Mouse (Mus musculus) heart, embryonic 12.5 days (tissue): Measurements from ENCODE around the gene Strip1. TPM values are rescaled to one million over a fixed set of nuclear protein-coding genes. Genes with fewer than 3 reads are reported as not detected.
A peak's percentile ranks its signal among the peaks of the same experiment; 100 is the strongest.

Experiments
- ATAC-seq: fragments of 200-750 bp; cut with Nextera tagmentation; 2 replicates; pipeline ENCODE4 v1.8.0; 2017; ENCODE audit warnings: moderate TSS enrichment, moderate library complexity; ENCODE audit not compliant: insufficient number of reproducible peaks, low FRiP score
- H3K27ac ChIP-seq: fragments of 300-500 bp; sonication (generic); 2 replicates; pipeline ENCODE4 v1.5.1; 2016; ENCODE audit warnings: mild to moderate bottlenecking, moderate library complexity; ENCODE audit not compliant: poor library complexity, severe bottlenecking
- H3K27me3 ChIP-seq: fragments of 300-500 bp; sonication (generic); replicated peaks from 2 replicates; pipeline ENCODE4 v1.6.1; 2016; ENCODE audit warnings: mild to moderate bottlenecking, moderate library complexity
- H3K36me3 ChIP-seq: fragments of 300-500 bp; sonication (generic); 2 replicates; pipeline ENCODE4 v1.6.1; 2016; ENCODE audit warnings: mild to moderate bottlenecking, moderate library complexity
- H3K4me1 ChIP-seq: fragments of 300-500 bp; sonication (generic); replicated peaks from 2 replicates; pipeline ENCODE4 v1.6.1; 2016; ENCODE audit warnings: mild to moderate bottlenecking
- H3K4me2 ChIP-seq: fragments of 300-500 bp; sonication (generic); 2 replicates; pipeline ENCODE4 v1.6.1; 2016; ENCODE audit warnings: mild to moderate bottlenecking, moderate library complexity
- H3K4me3 ChIP-seq: fragments of 300-500 bp; sonication (generic); 2 replicates; pipeline ENCODE4 v1.5.1; 2016; ENCODE audit warnings: mild to moderate bottlenecking
- H3K9ac ChIP-seq: fragments of 300-500 bp; sonication (generic); 2 replicates; pipeline ENCODE4 v1.6.1; 2016; ENCODE audit warnings: mild to moderate bottlenecking, moderate library complexity
- H3K9me3 ChIP-seq: fragments of 300-500 bp; sonication (generic); replicated peaks from 2 replicates; pipeline ENCODE4 v1.6.1; 2016; ENCODE audit warnings: mild to moderate bottlenecking, moderate library complexity
- WGBS: fragments of 180-500 bp; shearing (Covaris S2); methylation state at CpG from one replicate; pipeline ENCODE4 v1.1.7; 2016; 5-methylcytosine and 5-hydroxymethylcytosine counted together
- polyA plus RNA-seq: library from polyadenylated mRNA; unstranded; fragments of >200 nt; fragmentation: Nextera tagmentation; extraction: Ambion mirVana; gene quantifications from 2 replicates; pipeline ENCODE4 v1.2.1, GENCODE M21; 2016

Gene Strip1
- polyA plus RNA-seq, 1 experiment from 2014 or later = 43.6 TPM

DNA sequence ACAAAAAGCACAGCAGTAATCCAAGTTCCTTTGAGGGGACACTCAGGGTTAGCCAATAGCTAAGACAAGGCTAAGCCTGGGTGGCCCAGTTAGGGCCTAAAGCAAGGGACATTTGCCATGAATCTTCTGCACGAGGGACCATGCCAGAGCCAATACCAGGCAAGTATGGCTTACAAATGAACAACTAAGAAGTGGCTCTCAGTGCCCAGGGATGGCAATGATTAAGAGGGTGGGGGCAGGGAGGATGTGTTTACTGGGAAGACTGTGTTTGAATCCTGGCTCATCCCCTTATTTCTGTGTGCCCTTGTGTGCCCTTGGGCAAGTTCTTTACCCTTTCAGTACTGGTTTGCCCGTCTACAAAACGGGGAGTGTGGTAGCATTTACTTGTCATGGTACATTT is 22.1 kb downstream of the Strip1 start:
- peaks cover 7% of the 10 kb centered on the region; the same call in 1 of the 2 replicates for H3K27me3 ChIP-seq
- no peak overlapping the region for H3K9ac ChIP-seq
- ATAC-seq = no peak
- 75% methylated on average over 3 of the region's 3 CpGs for WGBS
- peaks cover 26% of the 10 kb centered on the region for H3K4me1 ChIP-seq
- H3K4me2 ChIP-seq = no peak overlapping the region
- no peaks in the 10 kb centered on the region for H3K9me3 ChIP-seq
- H3K36me3 ChIP-seq = peaks cover 35% of the 10 kb centered on the region
- no peak overlapping the region for H3K4me3 ChIP-seq
- no peak overlapping the region for H3K27ac ChIP-seq

DNA sequence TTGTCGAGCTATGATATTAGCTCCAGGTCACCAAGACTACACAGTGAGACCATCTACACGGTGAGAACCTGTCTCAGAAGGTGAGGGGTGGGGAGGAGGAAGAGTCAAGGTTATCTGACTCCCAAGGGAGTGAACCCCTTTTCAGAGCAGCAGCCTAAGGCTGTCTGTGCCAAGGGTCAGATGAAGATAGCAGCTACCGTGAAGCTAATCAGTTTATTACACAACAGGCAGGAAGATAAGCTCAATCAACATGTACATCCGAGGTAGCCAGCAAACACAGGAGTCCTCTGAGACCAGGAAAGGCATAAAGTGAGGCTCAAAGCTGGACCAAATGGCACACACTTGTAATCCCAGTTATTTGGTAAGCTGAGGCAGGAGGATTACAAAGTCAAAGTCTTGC is 22.7 kb downstream of the Strip1 start:
- WGBS = 41% methylated on average over 4 of the region's 4 CpGs
- H3K27me3 ChIP-seq = peaks cover 13% of the 10 kb centered on the region; the same call in 1 of the 2 replicates

DNA sequence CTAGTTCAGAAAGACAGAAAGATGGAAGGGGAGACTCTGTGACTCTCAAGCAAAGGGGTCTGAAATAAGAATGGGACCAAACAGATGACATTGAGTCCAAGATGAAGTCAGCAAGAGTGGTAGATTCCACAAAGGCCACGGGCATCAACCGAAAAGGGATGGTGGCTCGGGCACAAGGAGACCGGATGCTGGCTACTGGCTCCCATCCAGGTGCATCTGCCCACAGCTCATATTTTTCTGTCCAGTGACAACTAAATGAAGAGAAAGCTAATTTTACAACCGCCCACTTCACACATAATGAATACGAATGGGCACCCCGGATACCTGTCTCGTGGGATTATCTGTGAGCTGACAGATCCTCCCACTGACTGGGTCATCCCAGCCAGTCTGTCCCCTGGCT is 24.3 kb downstream of the Strip1 start:
- Histone ChIP-seq H3K9me3 (no peaks in the 10 kb centered on the region), H3K9ac (no peak overlapping the region), H3K36me3 (peaks cover 13% of the 10 kb centered on the region), H3K27ac (no peak overlapping the region), H3K4me1 (peaks cover 25% of the 10 kb centered on the region), H3K27me3 (peaks cover 20% of the 10 kb centered on the region; the same call in 1 of the 2 replicates), H3K4me3 (no peak overlapping the region), H3K4me2 (no peak overlapping the region)
- ATAC-seq = no peak
- WGBS = 78% methylated on average over 8 of the region's 8 CpGs

More for the DNA sequence above, 22.7 kb downstream of the Strip1 start:
- H3K27ac ChIP-seq = no peak overlapping the region
- no peak for ATAC-seq
- peaks cover 26% of the 10 kb centered on the region for H3K4me1 ChIP-seq
- no peak overlapping the region for H3K4me2 ChIP-seq
- no peaks in the 10 kb centered on the region for H3K9me3 ChIP-seq
- peaks cover 29% of the 10 kb centered on the region for H3K36me3 ChIP-seq
- no peak overlapping the region for H3K9ac ChIP-seq
- H3K4me3 ChIP-seq = no peak overlapping the region

DNA sequence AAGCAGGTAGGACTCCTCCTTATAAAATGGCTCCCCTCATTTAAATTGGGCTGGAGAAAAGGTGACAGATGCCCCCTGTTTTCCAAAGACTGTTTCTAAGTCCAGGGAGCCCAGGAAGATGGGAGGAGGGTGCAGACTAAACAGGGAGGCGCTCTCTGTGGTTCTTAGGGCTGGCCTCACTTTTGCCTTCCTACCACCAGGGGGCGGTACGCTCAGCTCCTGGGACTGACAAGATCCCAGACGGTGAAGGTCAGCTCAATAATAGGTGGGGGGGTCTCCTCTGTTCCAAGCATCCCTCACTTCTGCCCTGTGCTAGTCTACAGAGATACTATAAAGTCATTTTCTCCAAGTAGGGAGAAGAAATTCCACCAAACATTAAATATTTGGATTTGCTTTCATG is 26.2 kb downstream of the Strip1 start:
- ATAC-seq = no peak
- 14% methylated on average over 4 of the region's 4 CpGs for WGBS

DNA sequence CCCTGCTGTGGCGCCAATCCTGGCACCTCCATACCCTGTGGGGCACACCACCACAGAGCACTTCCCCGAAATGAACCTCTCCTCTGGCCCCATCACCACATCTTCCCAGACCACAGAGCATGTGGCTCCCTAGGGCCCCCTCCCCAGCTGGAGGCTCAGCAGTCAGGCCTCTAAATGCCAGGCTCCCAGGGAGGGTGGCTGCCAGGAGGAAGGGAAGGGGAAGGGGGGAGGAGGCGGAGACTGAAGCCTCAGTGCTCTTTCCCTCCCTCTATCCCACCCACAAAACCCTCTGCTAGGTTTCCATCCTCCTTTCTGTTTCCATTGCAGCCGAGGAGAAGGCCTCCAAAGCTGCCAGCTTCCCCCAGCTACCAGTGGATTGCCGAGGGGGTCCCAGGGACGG is 31.4 kb downstream of the Strip1 start:
- Histone ChIP-seq H3K36me3 (no peaks in the 10 kb centered on the region), H3K27ac (no peak overlapping the region), H3K4me3 (no peak overlapping the region), H3K4me1 (peaks cover 6% of the 10 kb centered on the region), H3K4me2 (no peak overlapping the region), H3K9ac (no peak overlapping the region), H3K9me3 (no peaks in the 10 kb centered on the region), H3K27me3 (peaks cover 81% of the 10 kb centered on the region)
- ATAC-seq = no peak
- WGBS = 38% methylated on average over 6 of the region's 6 CpGs

More for the DNA sequence above, 26.2 kb downstream of the Strip1 start:
- Histone ChIP-seq H3K4me2 (no peak overlapping the region), H3K9me3 (no peaks in the 10 kb centered on the region), H3K4me1 (peaks cover 12% of the 10 kb centered on the region), H3K27me3 (peaks cover 37% of the 10 kb centered on the region), H3K36me3 (no peaks in the 10 kb centered on the region; the same call in 1 of the 2 replicates), H3K9ac (no peak overlapping the region), H3K27ac (no peak overlapping the region), H3K4me3 (no peak overlapping the region)

DNA sequence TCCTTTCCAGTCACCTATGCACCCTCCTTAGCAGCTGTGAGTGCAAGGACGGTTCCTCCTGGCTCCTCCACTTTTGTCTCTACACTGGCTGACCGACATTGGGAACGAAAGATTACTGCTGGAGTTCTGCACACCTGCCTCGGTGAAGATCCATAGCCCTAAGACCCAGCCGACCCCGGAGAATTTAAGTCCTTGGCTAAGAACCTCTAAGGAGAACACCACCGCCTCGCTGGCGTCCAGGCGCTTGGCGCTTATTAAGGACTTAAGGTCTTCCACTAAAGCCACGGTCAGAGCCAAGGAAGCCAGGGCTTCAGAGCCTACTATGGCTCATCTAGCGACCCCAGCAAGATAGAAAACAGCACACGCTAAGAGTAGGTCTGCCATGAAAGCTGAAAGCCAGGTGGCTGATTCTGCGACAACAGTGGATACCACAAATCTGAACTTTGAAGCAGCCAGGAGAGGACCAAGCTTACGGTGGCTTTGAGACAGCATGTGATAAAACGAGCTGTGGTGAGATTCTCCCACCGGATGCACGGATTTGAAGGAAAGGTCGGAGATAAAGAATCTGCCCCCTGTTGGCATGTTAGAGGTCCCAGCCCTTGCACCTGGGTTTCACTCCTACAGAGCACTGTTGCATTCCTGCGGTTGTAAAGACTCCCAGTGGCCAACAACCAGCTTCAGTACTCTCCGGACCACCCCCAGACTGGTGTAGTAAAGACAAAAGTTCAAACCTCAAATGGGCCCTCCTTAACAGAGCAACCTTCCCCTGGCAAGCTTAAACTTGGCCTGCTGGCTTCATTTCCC is 33.7 kb downstream of the Strip1 start:
- Histone ChIP-seq H3K4me1 (peaks cover 11% of the 10 kb centered on the region), H3K4me2 (no peak overlapping the region), H3K9me3 (no peaks in the 10 kb centered on the region), H3K27me3 (peaks cover 87% of the 10 kb centered on the region), H3K9ac (no peak overlapping the region), H3K36me3 (no peaks in the 10 kb centered on the region), H3K4me3 (no peak overlapping the region), H3K27ac (no peak overlapping the region)
- no peak for ATAC-seq
- WGBS = 6% methylated on average over 22 of the region's 22 CpGs

DNA sequence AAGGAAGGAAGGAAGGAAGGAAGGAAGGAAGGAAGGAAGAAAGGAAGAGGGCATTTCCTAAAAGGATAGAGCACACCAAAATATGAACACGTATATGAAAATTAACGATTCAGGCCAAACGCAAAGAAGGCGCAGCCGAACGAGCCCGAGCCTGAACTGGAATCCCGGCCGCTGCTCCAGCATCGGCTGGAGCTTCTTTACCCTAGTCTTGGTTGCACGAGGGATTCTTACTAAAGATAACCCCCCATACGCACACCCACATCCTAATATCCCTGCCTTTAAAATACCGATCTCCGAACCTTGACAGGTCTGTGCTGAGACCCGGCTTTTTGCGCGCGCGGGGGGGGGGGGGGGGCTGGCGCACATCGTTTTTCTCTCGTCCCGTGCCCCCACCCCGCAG is 34.4 kb downstream of the Strip1 start:
- no peak overlapping the region for H3K4me3 ChIP-seq

DNA sequence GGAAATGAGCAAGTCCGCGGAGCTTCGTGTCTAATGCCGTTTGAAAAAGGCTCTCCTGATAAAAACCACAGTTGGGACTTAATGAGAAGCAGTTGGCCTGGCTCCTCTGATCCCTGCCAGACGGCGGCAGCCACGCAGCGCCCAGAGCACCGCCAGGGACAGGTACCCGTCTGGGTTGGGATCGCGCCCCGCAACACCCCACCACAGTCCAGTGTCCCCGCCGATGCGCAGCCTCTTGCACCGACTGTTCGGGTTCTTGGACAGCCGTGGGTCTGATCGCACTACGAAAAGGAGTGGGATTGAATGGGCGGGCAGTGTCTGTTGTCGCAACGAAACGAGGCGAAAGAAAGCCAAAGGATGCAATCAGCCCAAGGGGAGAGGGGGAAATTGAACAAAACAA is 34.9 kb downstream of the Strip1 start:
- Histone ChIP-seq H3K9ac (no peak overlapping the region), H3K4me1 (peaks cover 11% of the 10 kb centered on the region), H3K4me2 (peak overlapping the region; percentile 88), H3K27ac (no peak overlapping the region), H3K27me3 (peaks cover 89% of the 10 kb centered on the region), H3K4me3 (peak overlapping the region; percentile 52), H3K9me3 (no peaks in the 10 kb centered on the region), H3K36me3 (no peaks in the 10 kb centered on the region)
- ATAC-seq = no peak
- WGBS = 1% methylated on average over 26 of the region's 26 CpGs

More for the DNA sequence above, 34.4 kb downstream of the Strip1 start:
- Histone ChIP-seq H3K27me3 (peaks cover 90% of the 10 kb centered on the region), H3K9ac (no peak overlapping the region), H3K9me3 (no peaks in the 10 kb centered on the region), H3K36me3 (no peaks in the 10 kb centered on the region), H3K27ac (no peak overlapping the region), H3K4me1 (peaks cover 11% of the 10 kb centered on the region), H3K4me2 (no peak overlapping the region)
- 3% methylated on average over 21 of the region's 24 CpGs for WGBS
- ATAC-seq = no peak

DNA sequence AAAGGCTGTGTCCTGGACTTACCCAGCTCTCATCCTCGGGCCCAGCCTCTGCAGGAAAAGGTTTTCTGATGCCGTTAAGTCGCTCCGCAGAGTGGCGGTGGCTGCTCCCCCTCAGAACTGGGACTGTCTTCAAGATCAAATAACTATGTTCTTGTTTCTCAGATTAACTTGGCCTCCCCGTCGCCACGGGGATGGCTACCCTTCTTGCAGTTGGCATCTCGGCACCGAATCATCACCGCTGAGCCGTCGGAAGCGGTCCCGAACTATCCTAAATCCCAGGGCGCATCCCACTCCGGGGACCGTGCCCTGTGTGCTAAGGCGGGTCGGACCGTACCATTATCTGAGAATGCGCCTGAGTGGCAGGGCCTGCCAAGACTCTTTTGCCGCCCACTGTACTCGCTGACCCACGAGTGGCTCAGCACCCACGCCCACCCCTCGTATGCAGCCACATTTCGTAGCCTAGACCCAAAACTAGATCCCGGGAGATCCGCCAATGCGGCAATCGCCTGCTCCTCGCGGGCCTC is 35.5 kb downstream of the Strip1 start:
- peaks cover 88% of the 10 kb centered on the region for H3K27me3 ChIP-seq
- peak overlapping the region; percentile 88 for H3K4me2 ChIP-seq
- WGBS = 1% methylated on average over 34 of the region's 34 CpGs
- ATAC-seq = no peak
- H3K9ac ChIP-seq = no peak overlapping the region; the same call in 1 of the 2 replicates
- H3K4me1 ChIP-seq = peaks cover 11% of the 10 kb centered on the region
- H3K27ac ChIP-seq = no peak overlapping the region
- no peaks in the 10 kb centered on the region for H3K36me3 ChIP-seq
- peak overlapping the region; percentile 52 for H3K4me3 ChIP-seq
- no peaks in the 10 kb centered on the region for H3K9me3 ChIP-seq

DNA sequence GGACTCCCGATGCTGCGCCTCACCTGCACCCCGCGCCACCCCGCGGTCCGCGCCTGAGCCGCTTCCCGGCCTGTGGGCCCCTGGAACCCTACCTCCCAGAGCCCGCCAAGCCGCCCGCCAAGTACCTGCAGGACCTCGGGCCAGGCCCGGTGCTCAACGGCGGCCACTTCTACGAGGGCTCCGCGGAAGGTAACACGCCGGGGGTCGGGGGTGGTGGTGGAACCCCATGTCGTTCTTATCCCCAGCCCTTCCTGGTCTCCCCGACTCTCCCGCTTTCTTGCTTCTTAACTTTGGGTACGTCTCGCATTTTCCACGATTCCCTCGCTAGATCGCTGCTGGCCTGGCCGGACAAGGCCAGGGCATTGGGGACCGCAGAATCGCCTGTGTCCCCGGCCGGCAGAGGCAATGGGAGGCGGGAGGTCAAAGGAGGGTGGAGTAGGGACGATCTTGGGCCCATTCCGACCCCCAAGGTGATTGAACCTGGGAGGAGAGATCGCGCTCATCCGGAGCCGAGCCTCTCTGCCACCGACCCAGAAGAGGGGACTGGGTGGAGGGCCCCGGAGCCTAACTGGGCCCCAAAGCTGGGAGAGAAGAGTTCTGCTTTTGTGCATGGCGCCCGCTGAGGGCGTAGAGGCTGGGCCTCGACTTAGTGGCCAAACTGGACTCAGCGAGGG is 36.1 kb downstream of the Strip1 start:
- ATAC-seq = peak; percentile 54; the same call in 1 of the 2 replicates
- 1% methylated on average over 48 of the region's 50 CpGs for WGBS
- H3K27me3 ChIP-seq = peaks cover 86% of the 10 kb centered on the region
- no peaks in the 10 kb centered on the region for H3K36me3 ChIP-seq
- H3K9ac ChIP-seq = peak overlapping the region; percentile 57
- peak overlapping the region; percentile 88 for H3K4me2 ChIP-seq
- no peaks in the 10 kb centered on the region for H3K9me3 ChIP-seq
- H3K4me3 ChIP-seq = peak overlapping the region; percentile 52
- H3K4me1 ChIP-seq = peaks cover 11% of the 10 kb centered on the region
- H3K27ac ChIP-seq = no peak overlapping the region

DNA sequence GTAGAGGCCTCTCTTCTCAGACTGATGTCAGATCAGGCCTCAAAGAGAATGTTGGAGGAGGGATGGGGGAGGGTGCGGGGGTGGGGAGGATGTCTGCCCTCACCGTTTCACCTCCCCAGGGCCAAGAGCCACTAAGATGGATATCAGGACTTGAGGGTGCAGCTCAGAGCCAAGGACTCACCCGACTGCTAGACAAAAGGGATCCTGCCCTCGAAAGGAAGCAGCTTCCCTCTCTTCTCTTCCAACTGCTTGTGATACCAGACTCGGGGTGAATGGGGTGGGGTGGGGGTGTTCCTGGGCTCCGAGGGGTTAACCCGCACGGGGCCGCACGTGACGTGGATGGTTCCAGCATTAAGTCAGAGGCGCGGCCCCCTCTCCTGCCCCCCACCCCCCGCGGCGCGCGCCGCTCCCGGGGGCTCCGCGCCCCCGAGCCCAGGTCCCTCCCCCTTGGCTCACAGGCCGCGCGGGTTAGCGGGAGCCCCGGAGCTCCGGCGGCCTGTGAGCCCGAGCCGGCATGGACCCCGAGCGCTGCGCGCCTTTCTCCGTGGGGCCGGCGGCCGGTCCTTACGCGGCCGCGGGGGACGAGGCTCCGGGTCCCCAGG is 36.7 kb downstream of the Strip1 start, which contains the start of gene Alx3:
Gene Alx3, plus strand, starts transcription at position 370 of the 602 bp plus-strand sequence.
- peak; percentile 16; the same call in 1 of the 2 replicates for ATAC-seq
- peaks cover 86% of the 10 kb centered on the region for H3K27me3 ChIP-seq
- no peaks in the 10 kb centered on the region for H3K36me3 ChIP-seq
- H3K4me2 ChIP-seq = peak within 1 kb of the TSS; percentile 88
- H3K9ac ChIP-seq = peak within 1 kb of the TSS; percentile 57
- 2% methylated on average over 46 of the region's 46 CpGs for WGBS
- no peaks in the 10 kb centered on the region for H3K9me3 ChIP-seq
- H3K4me1 ChIP-seq = peaks cover 11% of the 10 kb centered on the region
- H3K4me3 ChIP-seq = peak within 1 kb of the TSS; percentile 52
- H3K27ac ChIP-seq = no peak within 1 kb of the TSS
